Mouse (Mus musculus): ENCODE data around the gene Pbld1.

- TF ChIP-seq GATA1 (IDR thresholded peaks at IDR 0.05; ENCODE audit: borderline replicate concordance, low read length): no peak
- TF ChIP-seq FLI1 (IDR thresholded peaks at IDR 0.05; ENCODE audit: low read length): no peak
These were observed 60.0 kb downstream of the Pbld1 start for GRCm38 (mm10) chr10:63119916-63120315.

Data from megakaryocyte, embryonic 14.5 days (primary cell).